Mouse (Mus musculus) macrophage (primary cell): ENCODE data around the gene Golgb1. TPM values are rescaled to one million over a fixed set of nuclear protein-coding genes. Genes with fewer than 3 reads are reported as not detected.

Experiments used
- H3K27ac ChIP-seq: fragments of 350-480 bp; formaldehyde crosslinking; 2 replicates; pipeline ENCODE4 v1.9.0; 2021
- H3K36me3 ChIP-seq: fragments of 350-480 bp; formaldehyde crosslinking; 2 replicates; pipeline ENCODE4 v1.9.0; 2021; ENCODE audit errors: inconsistent target
- H3K4me3 ChIP-seq: fragments of 350-480 bp; formaldehyde crosslinking; 2 replicates; pipeline ENCODE4 v1.9.0; 2021; ENCODE audit errors: inconsistent target
- H3K79me2 ChIP-seq: fragments of 350-480 bp; formaldehyde crosslinking; 2 replicates; pipeline ENCODE4 v1.9.0; 2021; ENCODE audit errors: inconsistent target
- WGBS: methylation state at CpG from one replicate; pipeline ENCODE4 v1.1.7; 2026; ENCODE audit warnings: inconsistent platforms; ENCODE audit not compliant: missing documents; 5-methylcytosine and 5-hydroxymethylcytosine counted together
- polyA plus RNA-seq: library from polyadenylated mRNA; stranded (reverse); fragments of 250-400 nt; gene quantifications from 3 replicates; pipeline ENCODE4 v1.2.4, GENCODE M21; 2018; ENCODE audit warnings: inconsistent platforms

Gene Golgb1
- polyA plus RNA-seq, 1 experiment from 2014 or later: 49.2 TPM

- WGBS: 90% methylated on average over 3 of the region's 3 CpGs
- peaks cover 98% of the 10 kb centered on the region for H3K79me2 ChIP-seq
- H3K27ac ChIP-seq: no peak overlapping the region
- H3K4me3 ChIP-seq: no peak overlapping the region
- H3K36me3 ChIP-seq: peaks cover 44% of the 10 kb centered on the region; the same call in 1 of the 2 replicates
These were observed 68.7 kb downstream of the Golgb1 start for GRCm38 (mm10) chr16:36943591-36943990.

GRCm38 (mm10) chr16:36944895-36945424, 70.0 kb downstream of the Golgb1 start:
- 93% methylated on average over 12 of the region's 12 CpGs for whole genome bisulfite sequencing
- Histone ChIP-seq H3K27ac (no peak overlapping the region), H3K36me3 (peaks cover 45% of the 10 kb centered on the region; the same call in 1 of the 2 replicates), H3K79me2 (peaks cover 87% of the 10 kb centered on the region), H3K4me3 (no peak overlapping the region)

- Histone ChIP-seq H3K27ac (no peak overlapping the region), H3K4me3 (no peak overlapping the region), H3K79me2 (peaks cover 70% of the 10 kb centered on the region), H3K36me3 (peaks cover 54% of the 10 kb centered on the region; the same call in 1 of the 2 replicates)
- WGBS: 92% methylated on average over 8 of the region's 8 CpGs
These were observed 71.7 kb downstream of the Golgb1 start for GRCm38 (mm10) chr16:36946459-36947159.

GRCm38 (mm10) chr16:36947646-36948197, 72.8 kb downstream of the Golgb1 start:
- H3K4me3 ChIP-seq: no peak overlapping the region
- H3K36me3 ChIP-seq: peaks cover 64% of the 10 kb centered on the region
- WGBS: 100% methylated on average over 4 of the region's 4 CpGs
- H3K79me2 ChIP-seq: peaks cover 65% of the 10 kb centered on the region
- no peak overlapping the region for H3K27ac ChIP-seq

GRCm38 (mm10) chr16:36949614-36950336, 74.8 kb downstream of the Golgb1 start:
- Histone ChIP-seq H3K27ac (no peak overlapping the region), H3K4me3 (no peak overlapping the region), H3K36me3 (peaks cover 75% of the 10 kb centered on the region), H3K79me2 (peaks cover 44% of the 10 kb centered on the region)
- WGBS: 86% methylated on average over 8 of the region's 8 CpGs

- Histone ChIP-seq H3K27ac (no peak overlapping the region), H3K36me3 (peaks cover 87% of the 10 kb centered on the region), H3K4me3 (no peak overlapping the region), H3K79me2 (peaks cover 32% of the 10 kb centered on the region; the same call in 1 of the 2 replicates)
- 87% methylated on average over 4 of the region's 4 CpGs for WGBS
These were observed 76.1 kb downstream of the Golgb1 start for GRCm38 (mm10) chr16:36951029-36951428.

- H3K79me2 ChIP-seq: peaks cover 33% of the 10 kb centered on the region; the same call in 1 of the 2 replicates
- WGBS: 93% methylated on average over 11 of the region's 11 CpGs
- no peak overlapping the region for H3K4me3 ChIP-seq
- H3K36me3 ChIP-seq: peaks cover 63% of the 10 kb centered on the region
- no peak overlapping the region for H3K27ac ChIP-seq
These were observed 80.2 kb downstream of the Golgb1 start for GRCm38 (mm10) chr16:36955106-36955505.

GRCm38 (mm10) chr16:36963415-36963814, 88.5 kb downstream of the Golgb1 start:
- no peak overlapping the region for H3K27ac ChIP-seq
- peaks cover 5% of the 10 kb centered on the region; the same call in 1 of the 2 replicates for H3K79me2 ChIP-seq
- no peak overlapping the region for H3K4me3 ChIP-seq
- WGBS: 94% methylated on average over 4 of the region's 4 CpGs
- H3K36me3 ChIP-seq: peaks cover 63% of the 10 kb centered on the region

- Histone ChIP-seq H3K4me3 (no peak overlapping the region), H3K27ac (no peak overlapping the region), H3K36me3 (no peaks in the 10 kb centered on the region), H3K79me2 (no peaks in the 10 kb centered on the region)
- WGBS: 96% methylated on average over 2 of the region's 2 CpGs
These were observed 104.2 kb downstream of the Golgb1 start for GRCm38 (mm10) chr16:36979127-36979526.

Other genes starting within 250 kb of the Golgb1 start
- gene Cd86, start 209.1 kb upstream of the Golgb1 start, polyA plus RNA-seq: 12.8 to 75.9 TPM (median 43.6 TPM) in 3 replicates
- gene Ildr1, start 181.2 kb upstream of the Golgb1 start, polyA plus RNA-seq: not detected in 3 replicates
- 0.33 to 1.3 TPM (median 1.3 TPM) in 3 replicates for gene Slc15a2, start 90.2 kb upstream of the Golgb1 start, polyA plus RNA-seq
- gene Iqcb1, start 46.8 kb upstream of the Golgb1 start, polyA plus RNA-seq: 2.2 to 7.1 TPM (median 3.3 TPM) in 3 replicates
- not detected in 3 replicates for gene Eaf2, start 137 bp upstream of the Golgb1 start, polyA plus RNA-seq
- gene Hcls1, start 59.8 kb downstream of the Golgb1 start, polyA plus RNA-seq: 214 to 424 TPM (median 292 TPM) in 3 replicates
- 0.03 TPM in 1 of 3 replicates, not detected in the others for gene Fbxo40, start 115.3 kb downstream of the Golgb1 start, polyA plus RNA-seq
- 0.22 to 2.5 TPM (median 1.8 TPM) in 3 replicates for gene Polq, start 136.6 kb downstream of the Golgb1 start, polyA plus RNA-seq